Mouse (Mus musculus) heart, postnatal 10 days (tissue): ENCODE measurements around the gene Macrod2. TPM values are rescaled to one million over a fixed set of nuclear protein-coding genes. Genes with fewer than 3 reads are reported as not detected.

ENCODE experiments used
- DNase-seq, 2 experiments: peaks; one replicate each; pipeline ENCODE4 v3.0.0; 2021
- intact Hi-C: fragments of 180-260 bp; cut with DNase I; formaldehyde crosslinking; loops from one replicate; pipeline ENCODE4 v1.15.1; 2025
- total RNA-seq, 2 experiments: library from RNA; stranded (reverse); gene quantifications; 2 replicates each; pipeline ENCODE4 v1.2.3; 2021

Macrod2 gene
- total RNA-seq, 2 experiments from 2014 or later = 8.5 to 9.9 TPM

DNA sequence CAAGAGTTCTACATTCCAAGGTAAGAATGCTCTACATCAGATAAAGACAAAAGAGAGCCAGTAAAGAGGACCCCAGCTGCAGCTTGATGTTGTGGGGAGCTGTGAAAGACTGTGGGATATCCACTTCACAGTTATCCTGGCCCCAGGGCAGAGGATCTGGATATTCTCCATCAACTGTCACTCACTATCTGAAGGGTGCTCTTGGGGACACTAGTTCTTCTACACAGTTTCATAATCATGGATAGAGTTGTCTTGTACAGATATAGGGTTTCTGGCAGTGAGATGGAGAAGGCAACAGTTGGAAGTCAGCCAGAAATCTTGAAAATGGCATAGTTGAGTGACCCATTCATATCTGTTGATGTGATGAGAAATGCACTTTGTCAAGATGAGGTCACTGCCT, 490.1 kb downstream of the Macrod2 start:
- no peak for DNase-seq
- intact Hi-C loops = no loop called here

DNA sequence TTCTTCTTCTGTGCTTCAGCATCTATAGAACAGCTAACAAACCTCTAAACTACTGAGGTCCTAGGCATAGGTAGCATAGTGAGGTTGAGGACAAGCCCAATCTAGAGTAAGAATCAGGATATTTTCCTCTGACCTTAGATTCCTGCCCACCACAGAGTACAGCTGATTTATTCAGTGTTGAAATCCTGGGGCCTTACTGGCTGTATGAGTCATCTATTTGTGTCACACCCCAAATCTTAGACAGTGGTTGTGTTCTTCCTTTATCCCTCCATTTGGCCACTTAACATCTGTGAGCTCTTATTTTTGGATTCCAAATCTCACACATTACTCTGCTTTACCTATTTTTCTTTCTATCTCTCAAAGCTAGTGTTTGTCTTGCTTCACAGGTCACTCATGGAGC, 495.6 kb downstream of the Macrod2 start:
- intact Hi-C loops = no loop called here
- no peak for DNase-seq

DNA sequence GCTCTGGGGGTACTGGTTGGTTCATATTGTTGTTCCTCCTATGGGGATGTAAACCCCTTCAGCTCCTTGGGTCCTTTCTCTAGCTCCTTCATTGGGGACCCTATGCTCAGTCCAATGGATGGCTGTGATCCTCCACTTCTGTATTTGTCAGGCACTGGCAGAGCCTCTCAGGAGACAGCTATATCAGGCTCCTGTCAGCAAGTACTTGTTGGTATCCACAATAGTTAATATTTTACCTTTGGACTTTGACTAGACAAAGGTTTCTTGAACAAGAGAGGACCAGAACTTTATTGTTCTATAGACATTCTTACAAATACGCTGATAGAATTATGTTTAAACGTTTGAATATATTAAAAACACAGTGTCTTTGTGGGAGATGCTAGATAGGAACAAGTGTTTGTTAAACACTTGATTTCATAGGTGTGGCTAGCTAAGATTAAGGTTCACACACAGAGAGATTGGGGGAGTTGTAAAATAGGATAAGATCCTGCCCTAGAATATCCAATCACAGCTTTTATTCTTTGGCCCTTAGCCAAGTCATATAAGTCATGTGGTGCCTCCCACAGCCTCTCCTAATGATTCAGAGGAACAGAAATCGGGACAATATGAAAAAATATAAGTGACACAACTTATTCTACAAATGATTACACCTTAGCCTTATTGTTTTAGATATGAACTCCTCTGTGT, 501.4 kb downstream of the Macrod2 start:
- intact Hi-C loops = no loop called here
- DNase-seq = no peak

DNA sequence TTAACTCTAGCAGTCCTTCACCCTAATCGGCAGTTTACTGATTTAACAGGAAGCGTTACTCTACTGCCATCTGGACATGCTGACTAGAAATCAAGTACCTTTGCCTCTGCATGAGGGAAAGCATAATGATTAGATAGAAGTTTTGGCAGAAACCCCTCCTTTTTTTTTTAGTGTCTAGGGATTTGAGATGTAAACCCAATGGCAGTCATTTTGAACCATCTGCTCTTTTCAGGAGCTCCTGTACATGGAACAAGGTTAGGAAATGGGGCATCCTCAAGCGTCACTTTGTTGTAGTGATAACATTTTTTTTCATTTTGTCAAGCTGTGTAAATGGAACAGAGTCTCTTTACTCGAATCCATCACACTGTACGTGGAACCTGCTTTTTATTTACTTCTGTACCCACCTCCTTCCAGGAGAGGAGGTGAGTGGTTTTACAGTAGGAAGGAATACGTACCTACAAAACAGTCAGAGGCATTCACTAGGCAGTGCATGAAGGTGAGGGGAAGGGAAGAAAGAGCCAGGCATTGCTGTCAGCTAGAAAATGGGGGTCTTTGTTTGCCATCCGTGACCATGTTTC, 503.4 kb downstream of the Macrod2 start:
- intact Hi-C loops = no loop called here
- DNase-seq = no peak

DNA sequence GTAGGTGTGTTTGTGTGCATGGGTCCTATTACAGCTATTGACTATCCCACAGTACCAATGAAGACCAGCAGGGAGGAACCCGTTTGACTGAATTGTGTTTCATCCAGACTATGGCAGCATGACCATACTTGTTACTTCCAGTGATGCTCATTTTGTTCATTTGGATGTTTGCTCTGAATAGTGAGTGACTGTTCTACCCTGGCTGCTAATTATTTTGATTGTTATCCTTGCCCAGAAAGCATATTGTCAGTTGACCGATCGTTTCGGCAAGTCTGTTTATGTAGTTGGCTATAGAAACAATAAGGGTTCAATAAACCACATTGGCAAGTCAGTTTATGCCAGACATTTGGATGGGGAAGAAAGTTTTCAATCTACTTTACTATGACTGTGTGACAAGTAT, 510.2 kb downstream of the Macrod2 start:
- DNase-seq = no peak

DNA sequence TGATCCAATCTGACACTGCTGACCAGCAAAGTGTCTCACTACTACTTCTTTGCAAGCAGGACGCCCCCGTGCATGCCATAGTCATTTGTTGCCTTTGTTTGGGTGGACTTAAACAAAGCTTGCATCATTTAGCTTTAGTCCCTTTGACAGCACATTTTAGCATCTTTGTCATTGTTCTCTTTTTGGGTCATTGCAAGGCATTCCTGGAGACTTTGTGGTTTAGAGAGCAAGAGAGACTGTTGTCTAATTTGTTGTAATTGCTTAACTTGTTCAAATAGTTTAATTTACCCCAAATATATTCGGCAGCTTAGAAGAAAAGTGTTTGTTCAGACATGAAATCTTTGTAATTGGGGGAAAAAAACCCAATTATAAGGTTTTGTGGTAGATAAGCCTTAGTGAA, 511.0 kb downstream of the Macrod2 start:
- DNase-seq = no peak
- intact Hi-C loops = no loop called here

More for the DNA sequence above, 510.2 kb downstream of the Macrod2 start:
- intact Hi-C loops = no loop called here

DNA sequence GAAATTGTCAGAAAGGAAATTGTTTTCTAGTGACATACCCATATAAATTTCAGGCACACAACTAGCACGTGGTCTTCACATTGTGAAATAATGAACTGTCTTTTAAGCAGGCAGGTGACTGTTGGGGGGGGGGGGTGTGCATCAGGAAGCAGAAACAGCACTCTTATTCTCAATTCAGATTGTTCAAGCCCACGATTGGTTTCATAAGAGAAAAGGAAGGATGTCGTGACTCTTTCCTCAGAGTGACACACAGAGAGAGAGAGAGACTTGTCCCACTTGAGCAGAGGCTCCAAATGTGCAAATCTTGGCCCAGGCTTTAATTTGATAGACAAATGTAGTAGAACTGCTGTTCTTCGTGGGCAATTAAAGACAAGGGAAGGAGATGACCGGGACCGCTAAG, 516.4 kb downstream of the Macrod2 start:
- no peak for DNase-seq
- intact Hi-C loops = no loop called here

DNA sequence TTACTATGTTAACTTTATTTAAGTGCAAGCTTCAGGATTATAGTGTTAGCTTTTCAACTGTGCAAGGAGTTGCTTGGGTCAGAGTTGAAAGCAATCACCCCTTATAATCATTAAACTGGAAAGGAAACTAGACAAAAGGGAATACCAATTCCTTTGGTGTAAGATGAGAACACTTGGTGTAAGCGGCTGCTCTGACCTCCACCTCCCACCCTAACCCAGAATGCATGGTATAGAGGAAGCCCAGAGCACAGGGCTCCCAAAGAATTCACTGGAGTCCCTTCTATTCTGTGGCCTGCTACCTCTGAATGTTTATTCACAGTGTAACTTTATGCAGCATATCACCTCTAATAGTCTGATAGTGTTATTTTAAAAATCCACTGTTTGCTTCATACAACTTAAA, 517.1 kb downstream of the Macrod2 start:
- intact Hi-C loops = no loop called here
- no peak for DNase-seq

DNA sequence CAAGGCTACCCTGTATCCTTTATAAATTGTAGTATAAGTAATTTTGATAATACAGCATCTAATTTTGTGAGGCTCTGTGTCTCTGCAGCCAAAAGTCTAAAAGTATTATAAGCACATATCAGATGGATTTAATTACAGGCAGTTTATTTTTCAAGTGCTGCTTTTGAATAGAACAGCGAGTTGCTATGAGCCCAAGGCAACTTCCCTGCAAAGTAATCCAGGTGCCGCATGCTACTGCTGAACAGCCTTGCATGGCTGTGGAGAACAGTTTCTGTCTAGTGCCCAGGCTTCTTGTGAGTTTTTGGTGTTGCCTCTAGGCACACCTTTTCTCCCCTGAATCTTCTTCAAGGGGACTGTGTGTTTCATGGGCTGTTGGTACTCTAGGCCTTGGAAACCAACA, 517.8 kb downstream of the Macrod2 start:
- intact Hi-C loops = no loop called here
- no peak for DNase-seq

DNA sequence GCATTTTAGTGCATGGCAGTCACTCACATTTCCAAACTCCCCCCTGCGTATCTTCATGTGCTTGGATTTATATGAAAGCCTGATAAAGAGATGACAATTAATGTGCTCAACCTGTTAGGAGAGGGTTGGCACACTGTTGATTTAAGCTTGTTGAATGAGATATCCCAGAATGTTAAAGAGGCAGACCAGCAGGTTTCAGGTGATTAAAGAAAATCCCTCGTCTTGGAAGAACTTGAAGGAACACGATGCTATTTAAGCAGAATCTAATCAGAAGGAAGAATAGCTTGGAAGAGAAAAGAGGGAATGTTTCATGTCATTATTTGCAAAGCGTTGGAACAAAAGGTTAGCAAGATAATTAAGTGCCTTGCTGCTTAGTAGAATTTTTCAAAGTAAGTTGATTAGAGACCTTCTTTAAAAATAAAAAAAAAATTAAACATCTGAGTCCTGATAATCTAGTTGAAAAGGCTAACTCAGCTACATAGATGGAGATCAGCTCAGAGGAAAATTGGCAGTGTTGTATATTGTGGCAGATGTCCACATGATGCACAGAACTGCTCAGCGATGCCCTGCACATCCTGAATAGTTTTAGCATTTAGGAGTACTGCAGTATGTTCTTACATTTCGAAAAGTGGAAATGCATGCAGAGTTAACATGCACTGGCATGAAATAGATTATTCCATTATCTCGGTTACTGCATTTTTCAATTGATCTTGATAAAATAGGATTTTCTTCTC, 518.7 kb downstream of the Macrod2 start:
- no peak for DNase-seq
- intact Hi-C loops = no loop called here

DNA sequence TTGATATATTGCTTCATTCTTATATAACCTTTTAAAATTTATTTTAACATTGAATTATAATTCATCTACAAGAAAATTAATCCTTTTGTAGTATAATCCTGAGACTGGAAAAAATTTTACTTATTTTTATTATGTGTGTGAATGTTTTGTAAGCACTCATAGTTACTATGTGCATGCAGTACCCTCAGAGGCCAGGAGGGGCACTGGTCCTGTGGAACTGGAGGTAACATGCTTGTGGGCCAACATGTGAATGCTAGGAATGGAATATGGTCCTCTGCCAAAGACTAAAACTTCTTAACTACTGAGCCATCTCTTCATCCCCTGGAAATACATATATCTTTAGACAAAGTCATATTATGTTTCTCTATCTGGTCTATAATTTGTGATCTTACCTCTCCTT, 531.8 kb downstream of the Macrod2 start:
- intact Hi-C loops = no loop called here
- DNase-seq = no peak

DNA sequence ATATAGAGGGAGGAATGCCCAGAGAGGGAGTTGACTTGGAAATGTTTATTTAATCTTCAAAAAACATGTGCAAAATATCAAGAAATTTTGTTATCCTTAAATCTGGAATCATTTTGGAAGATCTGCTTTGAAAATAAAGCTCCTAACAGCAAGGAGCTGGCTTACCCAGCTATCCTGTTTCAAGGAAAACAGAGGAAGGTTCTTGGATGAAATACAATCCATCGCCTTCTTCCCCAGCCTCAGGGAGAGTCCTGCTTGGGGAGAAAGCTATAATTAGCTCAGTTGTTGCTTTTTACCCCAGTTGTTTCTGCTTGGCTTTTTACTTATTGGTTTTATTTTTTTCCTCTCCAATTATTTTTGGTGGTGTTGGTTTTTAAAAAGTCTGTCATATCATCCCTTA, 539.4 kb downstream of the Macrod2 start:
- intact Hi-C loops = no loop called here
- no peak for DNase-seq

DNA sequence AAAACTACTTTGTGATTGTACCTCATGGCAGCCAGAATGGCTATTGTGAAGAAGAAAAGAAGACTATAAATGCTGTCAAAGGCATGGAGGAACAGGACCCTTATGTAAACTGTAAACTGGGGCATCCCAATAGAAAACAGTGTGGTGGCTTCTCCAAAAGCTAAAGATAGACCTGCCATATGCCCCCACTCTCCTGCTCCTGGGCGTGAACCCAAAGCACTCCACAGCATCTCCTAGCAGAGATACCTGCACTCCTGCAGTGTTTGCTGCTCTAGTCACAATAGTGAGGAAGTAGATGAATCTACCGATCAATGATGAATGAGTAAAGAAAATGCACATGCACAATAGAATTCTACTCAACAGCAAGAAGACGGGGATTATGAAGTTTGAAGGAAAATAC, 554.4 kb downstream of the Macrod2 start:
- intact Hi-C loops = no loop called here
- no peak for DNase-seq

DNA sequence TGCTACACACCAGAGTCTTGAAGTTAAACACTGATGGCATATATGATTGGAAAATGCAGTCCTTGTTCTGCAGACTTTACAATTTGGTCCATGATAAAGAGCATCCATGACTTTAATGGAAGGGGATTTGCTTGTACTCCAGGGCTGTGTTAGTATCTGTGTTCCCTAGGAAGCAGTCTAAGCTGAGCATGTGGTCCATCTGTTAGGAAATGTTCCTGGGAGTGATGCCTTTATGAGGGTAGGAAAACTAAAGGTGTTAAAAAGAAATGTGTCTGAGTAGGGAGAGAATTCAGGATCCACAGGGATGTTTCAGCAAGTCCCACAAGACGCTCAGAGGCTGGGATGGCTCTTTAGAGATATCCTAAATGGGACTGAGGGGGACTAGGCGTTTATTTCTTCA, 564.1 kb downstream of the Macrod2 start:
- no peak for DNase-seq
- intact Hi-C loops = no loop called here

DNA sequence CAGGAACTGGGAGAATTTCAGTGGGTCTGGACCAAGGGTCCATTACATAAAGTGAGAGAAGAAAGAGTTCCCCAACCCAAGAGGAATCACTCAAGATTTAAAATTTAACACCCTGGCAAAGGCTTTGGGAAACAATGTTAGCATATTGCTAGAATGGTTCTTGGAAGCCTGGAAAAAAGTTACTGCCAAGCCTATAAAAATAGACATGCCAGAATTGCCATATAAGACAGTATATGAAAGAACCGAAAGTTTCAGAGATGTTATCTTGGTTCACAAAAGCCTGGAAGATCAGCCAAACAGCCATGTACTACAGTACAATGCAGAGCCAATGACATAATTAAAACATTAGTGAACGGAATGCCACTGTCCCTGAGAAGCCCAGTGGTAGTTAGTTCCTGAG, 575.1 kb downstream of the Macrod2 start:
- no peak for DNase-seq
- intact Hi-C loops = no loop called here

DNA sequence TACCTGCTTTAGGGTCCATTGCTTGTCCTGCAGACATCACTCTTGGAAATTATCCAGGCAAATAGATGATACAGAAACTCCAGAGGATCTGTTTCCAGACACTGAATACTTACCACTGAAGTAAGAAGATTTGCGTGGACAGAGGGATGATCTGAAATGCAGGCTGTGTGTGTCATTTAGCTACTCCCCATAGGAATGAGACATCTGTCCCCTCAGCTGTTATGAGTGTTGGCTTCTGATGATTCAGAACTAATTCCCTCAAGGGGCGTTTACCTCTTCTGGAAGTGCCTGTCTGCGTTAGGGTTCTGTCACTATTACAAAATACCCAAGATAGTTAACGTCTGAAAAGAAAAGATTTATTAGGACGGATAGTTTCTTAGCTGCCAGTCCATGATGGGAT, 576.7 kb downstream of the Macrod2 start:
- no peak for DNase-seq
- intact Hi-C loops = no loop called here

DNA sequence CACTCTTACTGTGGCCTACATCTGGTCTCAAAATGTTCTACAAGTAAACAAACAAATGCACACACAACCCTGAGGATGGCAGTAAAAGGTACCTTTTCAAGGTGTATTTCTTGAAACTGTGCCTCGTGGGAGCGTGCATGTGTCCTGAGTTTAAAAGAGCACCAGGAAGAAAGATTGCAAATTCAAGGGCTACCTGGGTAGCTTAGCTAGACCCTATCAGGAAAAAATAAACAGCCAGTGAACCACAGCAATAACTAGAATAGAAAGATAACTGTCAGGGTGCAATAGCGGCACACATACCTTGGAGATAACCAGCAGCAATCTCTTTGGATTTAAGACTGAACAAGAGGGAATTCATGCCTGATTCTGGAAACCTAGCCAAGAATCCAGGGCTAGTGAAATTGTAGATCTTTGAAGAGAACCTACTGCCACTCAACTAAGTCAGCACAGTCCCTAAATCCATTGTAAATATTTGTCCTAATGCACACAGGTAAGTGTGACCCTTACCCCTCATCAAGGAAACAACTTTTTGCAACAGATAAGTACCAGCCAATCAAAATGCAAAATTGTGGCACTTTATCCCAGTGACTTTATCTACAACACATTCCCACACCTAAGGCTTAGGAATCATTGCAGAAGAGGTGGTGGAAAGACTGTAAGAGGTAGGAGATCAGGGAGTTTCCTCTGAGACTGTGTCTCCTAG, 590.7 kb downstream of the Macrod2 start:
- intact Hi-C loops = no loop called here
- DNase-seq = no peak

DNA sequence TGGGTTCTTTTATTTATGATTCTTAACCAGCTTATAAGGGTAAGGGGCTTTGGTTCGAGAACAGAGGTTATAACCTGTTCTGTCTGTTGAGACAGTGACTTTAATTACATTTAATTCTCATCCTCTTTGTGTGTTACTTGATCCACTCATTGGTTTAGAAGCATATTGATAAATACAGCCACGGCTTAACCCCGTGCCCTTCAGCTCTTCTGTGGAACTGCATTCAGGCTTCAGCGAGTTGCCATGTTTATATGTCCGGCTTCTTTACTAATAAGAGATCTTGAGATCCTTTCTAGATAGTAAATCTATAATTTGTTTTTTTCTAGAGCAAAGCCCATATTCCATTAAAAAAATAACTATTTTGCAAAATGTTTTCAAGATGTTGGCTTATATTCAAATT, 608.7 kb downstream of the Macrod2 start:
- DNase-seq = no peak
- intact Hi-C loops = no loop called here

DNA sequence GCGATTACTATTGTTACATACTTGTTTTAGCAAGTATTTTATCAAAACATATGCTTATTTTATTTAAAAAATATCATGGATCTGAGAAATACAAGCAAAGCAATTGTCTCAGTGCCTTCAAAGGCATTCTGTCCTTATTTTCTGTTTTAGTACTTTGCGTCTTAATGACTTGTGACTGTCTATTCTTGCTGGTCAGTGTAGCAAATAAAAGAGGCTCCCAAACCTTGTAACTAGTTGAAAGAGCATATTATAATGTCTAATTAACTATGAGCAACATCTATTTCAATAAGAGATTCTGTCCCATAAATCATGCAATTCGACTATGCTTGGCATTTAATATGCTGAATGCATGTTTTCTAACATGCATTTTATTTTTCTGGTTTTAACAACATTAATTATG, 609.2 kb downstream of the Macrod2 start:
- DNase-seq = no peak
- intact Hi-C loops = no loop called here

DNA sequence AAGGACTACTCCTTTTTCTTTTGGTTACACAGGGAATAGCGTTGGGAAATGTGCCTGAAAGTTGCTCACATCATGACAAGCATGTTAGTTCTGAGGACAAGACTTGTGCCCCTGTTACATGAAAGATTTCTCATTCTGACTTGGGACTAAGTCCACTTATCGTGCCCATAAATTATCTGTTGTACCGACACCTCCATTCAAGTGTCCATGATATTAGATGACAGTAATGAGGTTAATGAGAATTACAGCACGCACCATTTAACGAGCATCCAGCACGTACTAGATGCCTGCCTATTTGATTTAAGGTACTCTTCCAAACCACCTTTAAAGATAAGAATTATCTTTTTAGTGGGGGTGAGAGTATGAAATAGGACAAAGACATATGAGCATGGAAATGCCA, 610.5 kb downstream of the Macrod2 start:
- no peak for DNase-seq
- intact Hi-C loops = no loop called here

DNA sequence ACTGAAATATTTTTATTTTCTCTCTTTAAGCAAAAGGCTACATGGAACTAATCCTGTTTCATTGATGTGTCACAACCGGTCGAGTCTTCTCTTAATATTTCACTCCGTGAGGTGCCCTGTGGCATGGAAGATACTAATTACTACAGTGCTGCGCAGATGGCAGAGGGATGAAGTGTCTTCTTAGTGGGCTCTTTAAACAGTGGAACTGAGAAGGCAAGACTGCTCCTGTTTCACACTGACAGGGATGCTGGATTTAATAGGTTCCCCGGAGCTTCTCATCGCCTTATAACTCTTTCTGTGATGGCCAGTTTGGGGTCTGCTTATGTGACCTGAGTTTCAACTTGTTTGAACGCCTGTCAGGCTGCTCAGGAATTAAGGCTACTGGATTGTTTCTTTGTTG, 612.6 kb downstream of the Macrod2 start:
- DNase-seq = no peak

DNA sequence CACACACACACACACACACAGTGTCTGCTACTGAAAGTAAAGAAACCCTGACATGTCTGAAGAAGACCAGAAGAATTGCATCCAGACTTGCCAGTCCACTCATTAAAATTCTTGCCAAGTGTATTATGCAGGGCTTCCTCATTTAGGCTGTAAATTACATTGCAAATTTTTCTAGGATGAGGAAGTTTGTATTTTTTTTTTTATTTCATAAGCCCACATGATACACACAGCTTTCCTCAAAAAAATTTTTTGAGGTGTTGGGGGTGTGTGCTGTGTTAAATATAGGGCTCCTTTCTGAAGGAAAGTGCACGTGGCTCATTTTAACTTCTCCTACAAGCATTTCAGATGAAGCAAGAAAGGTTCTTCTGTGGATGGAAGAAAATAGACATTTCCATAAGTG, 613.3 kb downstream of the Macrod2 start:
- no peak for DNase-seq
- intact Hi-C loops = no loop called here

More for the DNA sequence above, 612.6 kb downstream of the Macrod2 start:
- intact Hi-C loops = no loop called here
